Mouse (Mus musculus): ENCODE results near the gene Gm13212. TPM values are rescaled to one million over a fixed set of nuclear protein-coding genes. Genes with fewer than 3 reads are reported as not detected.
"Not testable (repeated sequence)": the region's sequence is repeated elsewhere in the genome, so short reads cannot be mapped to it uniquely, and the experiment has no call there.

The Gm13212 gene
- total RNA-seq (2015) (25.7 and 30.9 TPM in 2 replicates), total RNA-seq (2017) (6.2 and 7.0 TPM in 2 replicates)

DNA sequence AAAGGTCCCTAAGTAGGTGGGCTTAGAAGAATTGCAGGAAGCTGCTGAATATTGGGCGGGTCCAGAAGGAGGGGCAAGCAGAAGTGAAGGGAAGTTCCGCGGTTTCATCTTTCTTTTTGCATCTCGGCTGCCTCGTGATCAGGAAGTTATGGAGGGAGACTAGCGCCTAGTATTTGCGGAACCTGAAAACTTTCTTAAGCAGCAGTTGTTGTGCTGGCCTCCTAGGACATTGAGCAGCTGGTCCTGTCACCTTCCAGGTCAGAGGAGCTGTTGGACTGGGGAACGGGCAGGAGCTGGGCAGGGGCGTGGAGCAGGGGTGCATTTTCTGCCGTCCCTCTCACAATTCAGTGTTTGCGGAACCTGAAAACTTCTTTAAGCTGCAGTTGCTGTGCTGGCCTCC lies at the start of gene Gm13212:
Gm13212 (plus strand) TSS at position 89 of the 400 bp plus-strand sequence.
- ATAC-seq (replicated peaks; ENCODE audit: poor library complexity): peak; percentile 95

DNA sequence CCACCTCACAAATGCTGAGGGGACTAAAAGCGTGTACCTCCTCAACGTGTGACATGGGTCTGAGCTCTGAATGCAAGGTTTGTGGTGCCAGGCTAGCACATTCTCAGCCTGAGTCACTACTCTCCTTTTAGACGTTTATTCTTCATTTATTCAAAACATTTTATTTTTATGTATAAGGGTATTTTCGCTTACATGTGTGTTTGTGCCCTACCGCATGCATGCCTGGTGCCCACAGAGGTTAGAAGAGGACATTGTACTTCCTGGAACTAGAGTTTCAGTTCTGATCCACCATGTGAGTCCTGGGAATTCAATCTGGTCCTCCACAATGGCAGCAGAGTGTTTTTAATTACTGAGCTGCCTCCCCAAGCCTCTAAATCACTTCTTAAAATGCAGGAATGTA lies 41.1 kb upstream of the Gm13212 start:
- not testable (repeated sequence) for ATAC-seq (replicated peaks; ENCODE audit: poor library complexity)

DNA sequence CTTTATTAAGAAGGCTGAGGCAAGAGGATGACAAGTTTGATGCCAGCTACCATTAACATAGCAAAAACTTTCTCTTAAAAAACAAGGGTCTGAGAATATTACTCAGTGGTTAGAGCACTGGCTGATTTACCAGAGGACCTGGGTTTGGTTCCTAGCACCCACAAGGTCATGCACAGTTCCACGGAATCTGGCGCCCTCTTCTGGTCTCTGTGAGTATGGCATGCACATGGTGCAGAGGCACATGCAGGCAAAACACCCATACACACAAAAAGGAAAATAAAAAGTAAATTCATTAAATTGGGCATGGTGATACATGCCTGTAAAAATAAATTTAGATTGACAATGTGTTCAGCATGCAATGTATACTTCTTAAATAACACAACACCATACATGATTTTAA lies 39.9 kb upstream of the Gm13212 start:
- ATAC-seq (replicated peaks; ENCODE audit: poor library complexity): not testable (repeated sequence)

DNA sequence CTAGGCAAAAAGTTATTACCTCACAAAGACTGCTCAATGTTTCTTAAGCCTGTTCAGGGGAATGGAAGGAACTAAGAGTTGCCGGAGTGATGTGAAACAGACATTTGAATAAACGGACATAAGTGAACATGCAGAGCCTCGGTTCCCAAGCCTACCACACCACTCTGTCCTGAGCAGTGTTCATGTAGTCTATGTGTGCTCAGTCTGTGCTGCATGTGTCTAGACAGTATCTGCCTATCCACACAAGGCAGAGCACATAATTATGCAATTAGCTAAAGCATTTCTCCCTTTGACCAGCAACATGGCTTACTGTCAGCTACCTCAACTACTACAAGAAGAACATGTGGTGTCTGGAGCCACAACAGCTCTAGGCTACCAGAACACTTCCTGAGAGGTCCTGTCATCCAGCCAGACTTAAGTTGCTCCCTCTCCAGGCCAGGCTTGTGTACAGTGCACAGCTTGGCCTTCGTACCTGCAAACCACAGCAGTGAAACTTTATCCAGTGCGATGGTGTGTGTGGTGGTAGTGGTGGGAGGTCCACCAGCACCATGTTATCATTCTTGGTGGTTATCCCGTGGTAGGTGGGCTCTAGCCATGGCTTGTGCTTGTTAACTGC lies 39.1 kb upstream of the Gm13212 start:
- ATAC-seq (replicated peaks; ENCODE audit: poor library complexity): peak; percentile 55

DNA sequence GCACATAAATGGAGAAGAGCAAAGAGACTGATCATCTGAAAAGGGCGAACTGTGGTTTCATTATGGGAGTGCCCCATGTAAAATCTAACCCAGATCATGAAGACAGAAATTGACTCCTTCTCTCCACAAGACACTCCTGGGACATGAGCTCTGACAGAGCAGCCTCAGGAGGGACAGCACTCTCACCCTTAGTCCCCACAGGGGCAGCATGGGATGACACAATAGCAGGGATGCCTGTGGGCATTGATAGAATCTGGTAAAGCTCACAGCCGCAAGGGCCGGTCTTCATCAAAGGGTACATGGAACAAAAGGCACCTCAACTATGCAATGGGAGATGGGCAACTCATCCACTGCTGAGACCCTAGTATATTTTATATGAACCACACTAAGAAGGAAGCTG lies 38.5 kb upstream of the Gm13212 start:
- not testable (repeated sequence) for ATAC-seq (replicated peaks; ENCODE audit: poor library complexity)

DNA sequence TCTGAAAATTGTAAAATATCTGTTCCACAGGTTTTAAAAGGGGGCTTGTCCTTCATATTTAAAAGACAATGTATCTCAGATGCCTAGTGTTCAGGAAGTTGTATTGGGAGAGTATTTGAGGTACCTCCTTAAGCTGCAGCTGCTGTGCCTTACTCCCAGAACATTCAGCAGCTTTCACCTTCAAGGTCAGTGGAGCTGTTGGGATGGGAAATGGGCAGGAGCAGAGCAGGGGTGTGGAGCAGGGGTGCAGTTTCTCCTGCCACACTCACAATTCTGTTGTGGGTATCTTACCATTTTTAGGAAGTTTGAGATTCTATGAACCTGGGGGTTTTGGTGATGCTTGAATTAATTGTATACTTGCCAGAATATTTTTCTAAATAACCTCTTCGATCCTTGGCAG lies 28.3 kb upstream of the Gm13212 start:
- ATAC-seq (replicated peaks; ENCODE audit: poor library complexity): no peak

DNA sequence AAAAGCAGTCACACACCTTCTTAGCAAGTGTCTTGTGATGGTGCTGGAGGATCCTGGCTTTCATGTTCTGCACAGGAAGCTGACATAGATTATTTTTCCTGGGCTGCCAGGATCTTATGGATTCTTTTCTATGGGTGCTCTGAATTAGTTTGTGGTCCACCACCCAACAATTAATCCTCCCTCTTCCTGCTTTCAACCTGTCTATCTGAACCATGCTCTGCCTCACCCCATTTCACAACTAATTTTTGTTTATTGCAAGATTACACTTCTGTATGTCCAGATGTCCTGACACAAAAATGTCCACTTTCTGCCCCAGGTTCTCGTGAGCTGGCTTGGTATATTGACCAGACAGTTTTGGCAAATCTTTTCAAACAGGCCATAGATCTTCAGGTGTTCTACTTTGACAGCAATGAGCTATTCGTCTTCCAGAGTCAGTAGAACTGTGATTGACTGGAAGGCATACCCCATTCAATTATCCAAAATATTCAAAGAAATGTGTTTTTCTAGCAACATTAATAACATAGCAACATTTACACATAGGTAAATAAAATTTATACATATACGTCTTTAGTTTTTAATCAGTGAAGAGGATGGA lies 25.4 kb upstream of the Gm13212 start:
- ATAC-seq (replicated peaks; ENCODE audit: poor library complexity): no peak

DNA sequence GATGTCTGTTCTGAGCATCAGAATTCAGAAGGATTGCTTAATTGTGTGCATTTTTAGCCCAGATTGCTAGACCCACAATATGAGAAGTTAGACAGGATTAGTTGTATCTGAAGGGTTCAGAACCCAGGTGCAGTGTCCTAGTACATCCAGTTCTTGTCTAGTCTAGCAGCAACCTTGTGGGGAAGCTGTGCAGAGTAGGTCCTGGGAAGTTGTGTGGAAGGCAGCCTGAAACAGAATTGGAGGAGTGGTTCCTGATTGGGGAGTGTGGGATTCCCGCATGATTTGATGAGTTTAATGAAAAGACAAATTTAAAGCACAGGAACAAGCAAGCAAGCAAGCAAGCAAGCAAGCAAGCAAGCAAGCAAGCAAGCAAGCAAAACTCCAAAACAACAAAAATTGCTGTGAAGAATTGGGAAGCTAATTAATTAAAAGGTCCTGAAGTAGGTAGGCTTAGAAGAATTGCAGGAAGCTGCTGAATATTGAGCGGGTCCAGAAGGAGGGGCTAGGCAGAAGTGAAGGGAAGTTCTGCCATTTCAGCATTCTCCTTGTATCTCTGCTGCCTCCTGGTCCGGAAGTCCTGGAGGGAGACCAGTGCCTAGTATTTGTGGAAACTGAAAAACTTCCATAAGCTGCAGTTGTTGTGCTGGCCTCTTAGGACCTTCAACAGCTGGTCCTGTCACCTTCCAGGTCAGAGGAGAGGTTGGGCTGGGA lies 20.7 kb upstream of the Gm13212 start:
- peak; percentile 75 for ATAC-seq (replicated peaks; ENCODE audit: poor library complexity)

DNA sequence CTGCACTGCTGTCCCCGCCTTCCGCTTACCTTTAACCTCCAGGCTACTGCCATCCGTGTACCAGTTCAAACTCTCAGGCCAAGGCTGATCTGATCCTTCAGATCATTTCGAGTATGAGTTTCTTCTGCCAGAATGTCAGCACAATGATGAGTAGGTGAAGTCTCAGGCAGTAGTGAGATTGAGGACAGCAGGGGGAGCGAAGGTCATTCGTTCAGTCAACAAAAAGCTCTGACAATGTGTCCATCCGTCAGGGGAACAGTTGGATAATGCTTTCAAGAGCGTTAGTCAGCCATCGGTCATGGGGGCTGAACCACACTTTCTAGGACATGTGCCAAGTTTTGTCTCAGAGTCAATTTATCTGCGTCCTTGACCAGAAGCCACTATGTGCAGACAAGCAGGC lies 14.5 kb upstream of the Gm13212 start:
- ATAC-seq (replicated peaks; ENCODE audit: poor library complexity): not testable (repeated sequence)

DNA sequence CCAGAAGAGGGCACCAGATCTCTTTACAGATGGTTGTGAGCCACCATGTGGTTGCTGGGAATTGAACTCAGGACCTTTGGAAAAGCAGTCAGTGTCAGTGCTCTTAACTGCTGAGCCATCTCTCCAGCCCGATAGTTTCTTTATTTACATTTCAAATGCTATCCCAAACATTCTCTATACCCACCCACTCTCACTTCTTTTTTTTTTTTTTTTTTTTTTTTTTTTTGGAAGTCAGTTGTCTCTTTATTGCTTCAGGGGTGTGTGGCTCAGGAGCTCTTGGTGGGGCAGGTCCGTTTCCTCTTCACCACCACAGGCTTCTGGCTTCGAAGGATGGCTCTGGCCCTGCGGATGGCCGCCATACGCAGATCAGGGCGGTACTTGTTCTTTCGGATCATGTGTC lies 8.3 kb upstream of the Gm13212 start:
- not testable (repeated sequence) for ATAC-seq (replicated peaks; ENCODE audit: poor library complexity)

DNA sequence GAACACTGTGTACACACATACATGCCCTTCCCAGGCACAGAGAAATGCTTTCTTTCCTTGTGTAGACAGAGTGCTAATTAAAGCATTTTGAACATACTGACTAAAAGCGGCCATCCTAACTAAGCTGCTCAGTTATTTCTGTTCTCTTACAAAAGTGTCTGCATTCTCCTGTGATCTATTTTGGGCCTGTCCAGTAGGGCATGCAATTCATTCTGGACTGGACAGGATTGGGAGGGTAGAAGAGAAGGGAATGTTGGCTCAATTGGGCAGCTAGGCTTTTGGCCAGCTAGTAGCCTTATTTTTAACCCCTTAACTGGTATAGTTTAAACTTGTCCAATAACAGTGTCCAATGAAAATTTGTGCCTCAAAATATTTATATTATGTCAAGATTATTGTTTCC lies 4.6 kb upstream of the Gm13212 start:
- not testable (repeated sequence) for ATAC-seq (replicated peaks; ENCODE audit: poor library complexity)

DNA sequence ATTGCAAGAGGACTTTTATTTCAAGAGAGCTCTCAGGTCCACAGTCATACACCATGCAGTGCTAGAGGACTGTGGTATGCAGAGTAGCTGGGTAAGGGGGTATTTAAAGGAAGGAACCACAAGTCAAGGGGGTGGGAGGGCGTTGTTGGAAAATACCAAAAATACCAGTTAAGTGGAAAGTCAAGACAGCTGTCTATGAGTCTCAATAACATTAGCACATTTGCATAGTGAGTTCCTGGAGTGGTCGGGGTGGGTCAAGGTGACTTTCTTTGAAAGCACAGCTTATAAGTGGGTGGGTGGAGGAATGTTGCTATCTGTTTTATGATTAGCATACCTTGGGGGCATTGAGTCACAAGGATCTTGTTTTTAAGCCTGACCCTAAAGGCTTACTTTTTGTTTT lies 1.1 kb downstream of the Gm13212 start:
- not testable (repeated sequence) for ATAC-seq (replicated peaks; ENCODE audit: poor library complexity)

DNA sequence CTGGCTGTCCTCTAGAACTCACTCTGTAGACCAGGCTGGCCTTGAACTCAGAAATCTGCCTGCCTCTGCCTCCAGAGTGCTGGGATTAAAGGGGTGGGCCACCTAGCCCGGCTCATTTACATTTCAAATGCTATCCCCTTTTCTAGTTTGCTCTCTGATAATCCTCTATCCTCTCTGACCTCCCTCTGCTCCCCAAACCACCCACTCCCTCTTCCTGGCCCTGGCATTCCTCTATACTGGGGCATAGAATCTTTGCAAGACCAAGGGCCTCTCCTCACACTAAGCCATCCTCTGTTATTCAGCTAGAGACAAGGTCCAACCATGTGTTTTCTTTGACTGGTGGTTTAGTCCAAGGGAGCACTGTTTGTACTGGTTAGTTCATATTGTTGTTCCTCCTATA lies 9.2 kb downstream of the Gm13212 start:
- not testable (repeated sequence) for ATAC-seq (replicated peaks; ENCODE audit: poor library complexity)

DNA sequence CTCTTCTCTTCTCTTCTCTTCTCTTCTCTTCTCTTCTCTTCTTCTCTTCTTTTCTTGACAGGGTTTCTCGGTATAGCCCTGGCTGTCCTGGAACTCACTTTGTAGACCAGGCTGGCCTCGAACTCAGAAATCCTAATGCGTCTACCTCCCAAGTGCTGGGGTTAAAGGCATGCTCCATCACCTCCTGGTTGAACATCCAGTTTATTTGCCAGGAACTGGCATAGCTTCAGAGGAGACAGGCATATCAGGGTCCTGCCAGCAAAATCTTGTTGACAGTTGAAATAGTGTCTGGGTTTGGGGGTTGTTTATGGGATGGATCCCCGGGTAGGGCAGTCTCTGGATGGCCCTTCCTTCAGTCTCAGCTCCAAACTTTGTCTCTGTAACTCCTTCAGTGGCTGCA lies 9.8 kb downstream of the Gm13212 start:
- ATAC-seq (replicated peaks; ENCODE audit: poor library complexity): not testable (repeated sequence)

DNA sequence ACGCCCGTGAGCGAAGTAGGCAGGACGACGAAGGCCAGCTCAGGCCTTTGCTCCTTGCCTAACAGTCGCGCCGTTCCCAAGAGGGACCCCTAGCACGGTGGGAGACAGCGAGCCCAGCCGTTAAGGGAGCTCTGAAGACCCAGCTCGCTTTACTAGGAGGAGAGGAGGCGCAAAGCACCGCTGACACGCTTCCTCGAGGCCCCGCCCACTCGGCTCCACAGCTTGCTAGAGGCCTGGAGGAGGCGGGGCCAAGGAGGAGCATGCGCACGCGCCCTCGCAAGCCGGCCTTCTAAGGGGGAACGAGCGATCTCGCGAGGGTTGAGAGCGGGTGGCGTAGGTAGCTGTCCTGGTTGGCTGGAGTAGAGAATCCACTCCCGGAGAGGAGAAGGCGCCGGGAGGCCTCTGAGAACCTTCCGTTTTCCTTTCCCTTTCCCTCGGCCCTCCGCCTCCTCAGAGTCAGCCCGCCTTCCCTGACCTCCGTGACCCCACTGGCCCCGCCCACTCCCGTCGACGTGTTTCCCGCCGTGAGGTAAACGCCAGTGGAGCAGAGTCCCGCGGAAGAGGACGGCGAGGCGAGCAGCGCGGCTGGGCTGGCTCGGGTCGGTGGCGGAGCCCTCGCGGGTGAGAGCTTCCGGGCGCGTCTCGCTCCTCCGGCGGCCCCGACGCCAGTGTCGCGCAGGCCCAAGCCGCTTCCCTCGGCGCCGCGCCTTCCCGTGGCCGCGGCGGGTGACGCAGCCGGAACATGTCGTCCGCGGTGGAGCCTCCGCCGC lies 55.6 kb downstream of the Gm13212 start:
- not testable (repeated sequence) for ATAC-seq (replicated peaks; ENCODE audit: poor library complexity)

DNA sequence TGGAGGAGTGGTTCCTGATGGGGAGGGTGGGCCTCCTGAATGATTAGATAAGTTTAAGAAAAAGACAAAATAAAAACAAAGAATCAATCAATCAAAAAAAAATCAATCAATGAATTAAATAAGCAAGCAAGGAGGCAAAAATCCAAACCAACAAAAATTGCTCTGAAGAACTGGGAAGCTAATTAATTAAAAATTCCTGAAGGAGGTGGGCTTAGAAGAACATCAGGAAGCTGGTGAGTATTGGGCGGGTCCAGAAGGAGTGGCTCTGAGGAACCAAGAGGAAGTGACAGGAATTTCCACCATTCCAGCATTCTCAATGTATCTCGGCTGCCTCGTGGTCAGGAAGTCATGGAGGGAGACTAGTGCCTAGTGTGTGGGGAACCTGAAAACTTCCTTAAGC lies 85.4 kb downstream of the Gm13212 start, which contains the start of gene Zfp980:
Zfp980 (plus strand) TSS at position 301 of the 400 bp plus-strand sequence.
- ATAC-seq (replicated peaks; ENCODE audit: poor library complexity): not testable (repeated sequence)

DNA sequence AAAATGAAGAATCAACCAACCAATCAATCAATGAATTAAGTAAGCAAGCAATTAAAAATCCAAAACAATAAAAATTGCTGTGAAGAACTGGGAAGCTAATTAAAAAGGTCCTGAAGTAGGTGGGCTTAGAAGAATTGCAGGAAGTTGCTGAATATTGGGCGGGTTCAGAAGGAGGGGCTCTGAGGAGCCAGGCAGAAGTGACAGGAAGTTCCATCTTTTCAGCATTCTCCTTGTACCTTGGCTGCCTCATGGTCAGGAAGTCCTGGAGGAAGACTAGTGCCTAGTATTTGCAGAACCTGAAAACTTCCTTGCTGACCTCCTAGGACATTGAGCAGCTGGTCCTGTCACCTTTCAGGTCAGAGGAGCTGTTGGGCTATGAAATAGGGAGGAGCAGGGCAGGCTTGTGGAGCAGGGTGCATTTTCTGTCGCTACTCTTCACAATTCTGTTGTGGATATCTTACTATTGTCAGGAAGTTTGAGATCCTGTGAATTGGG lies 89.4 kb downstream of the Gm13212 start:
- not testable (repeated sequence) for ATAC-seq (replicated peaks; ENCODE audit: poor library complexity)

Measured in megakaryocyte progenitor cell, adult 5-6 weeks (primary cell).